In genomic region chr6:6890047-6890446, GRCm38 (mm10) we compare ENCODE assay signal across 26 mouse cellular contexts. TPM values are rescaled to one million over a fixed set of nuclear protein-coding genes. Genes with fewer than 3 reads are reported as not detected.
DNase-seq lines count a peak whose midpoint lies in the region; ATAC-seq and TF ChIP-seq lines count a peak whose summit lies in the region.
"Had no signal": no experiment of that assay in that cellular context is flagged by ENCODE, and none has a peak within 500 bp of the region (broad histone marks: within the 10 kb centered on the region; RNA-seq: fewer than 3 reads in every experiment).

No protein-coding gene starts in this region.

- H3K27ac ChIP-seq in hindbrain, postnatal 0 days, result no peak overlapping the region
- H3K27ac ChIP-seq in hindbrain, embryonic 12.5 days, result no peak overlapping the region
- H3K27ac ChIP-seq in midbrain, embryonic 14.5 days (replicated peaks; ENCODE audit: low read depth, low read length), result no peak overlapping the region
- no peak overlapping the region for H3K27ac ChIP-seq in midbrain, embryonic 11.5 days (ENCODE audit: low read depth, low read length)
- H3K27ac ChIP-seq in stomach, postnatal 0 days (replicated peaks), result no peak overlapping the region
- H3K27ac ChIP-seq: embryonic facial prominence, embryonic 12.5 days; heart, embryonic 13.5 days; limb, embryonic 12.5 days; liver, embryonic 12.5 days; lung, embryonic 15.5 days; midbrain, embryonic 13.5 days; neural tube, embryonic 15.5 days had no signal

- H3K9me3 ChIP-seq in hindbrain, postnatal 0 days (ENCODE audit: low read length), result no peaks in the 10 kb centered on the region
- H3K9me3 ChIP-seq in hindbrain, embryonic 12.5 days (replicated peaks), result no peaks in the 10 kb centered on the region
- no peaks in the 10 kb centered on the region for H3K9me3 ChIP-seq in midbrain, embryonic 14.5 days (ENCODE audit: control insufficient read depth, low read length)
- no peaks in the 10 kb centered on the region for H3K9me3 ChIP-seq in midbrain, embryonic 11.5 days (ENCODE audit: control insufficient read depth, low read length)
- H3K9me3 ChIP-seq in stomach, postnatal 0 days (ENCODE audit: control insufficient read depth, low read length), result no peaks in the 10 kb centered on the region
- H3K9me3 ChIP-seq: embryonic facial prominence, embryonic 12.5 days; heart, embryonic 13.5 days; limb, embryonic 12.5 days; liver, embryonic 12.5 days; lung, embryonic 15.5 days; midbrain, embryonic 13.5 days; neural tube, embryonic 15.5 days had no signal

- H3K4me2 ChIP-seq in hindbrain, postnatal 0 days (ENCODE audit: low read depth, low read length), result no peak overlapping the region
- H3K4me2 ChIP-seq in hindbrain, embryonic 12.5 days (replicated peaks), result no peak overlapping the region
- H3K4me2 ChIP-seq in midbrain, embryonic 14.5 days (ENCODE audit: low read length), result no peak overlapping the region
- no peak overlapping the region for H3K4me2 ChIP-seq in midbrain, embryonic 11.5 days
- H3K4me2 ChIP-seq in stomach, postnatal 0 days (replicated peaks; ENCODE audit: low read depth), result no peak overlapping the region
- H3K4me2 ChIP-seq: embryonic facial prominence, embryonic 12.5 days; heart, embryonic 13.5 days; limb, embryonic 12.5 days; liver, embryonic 12.5 days; lung, embryonic 15.5 days; midbrain, embryonic 13.5 days; neural tube, embryonic 15.5 days had no signal

- ATAC-seq in hindbrain, postnatal 0 days, result no peak
- ATAC-seq in hindbrain, embryonic 12.5 days (ENCODE audit: low FRiP score), result no peak
- no peak for ATAC-seq in midbrain, embryonic 14.5 days (ENCODE audit: low FRiP score, low TSS enrichment)
- no peak for ATAC-seq in midbrain, embryonic 11.5 days (ENCODE audit: low FRiP score)
- ATAC-seq in stomach, postnatal 0 days (ENCODE audit: low FRiP score, low TSS enrichment), result no peak
- ATAC-seq: forebrain, embryonic 16.5 days; liver, embryonic 12.5 days; midbrain, embryonic 13.5 days had no signal

- no peaks in the 10 kb centered on the region for H3K4me1 ChIP-seq in hindbrain, postnatal 0 days (ENCODE audit: insufficient read depth, low read length)
- no peaks in the 10 kb centered on the region for H3K4me1 ChIP-seq in hindbrain, embryonic 12.5 days
- no peaks in the 10 kb centered on the region for H3K4me1 ChIP-seq in midbrain, embryonic 14.5 days (ENCODE audit: control insufficient read depth, insufficient read depth, low read length)
- no peaks in the 10 kb centered on the region for H3K4me1 ChIP-seq in midbrain, embryonic 11.5 days (ENCODE audit: control insufficient read depth, insufficient read depth, low read length)
- H3K4me1 ChIP-seq in stomach, postnatal 0 days (replicated peaks; ENCODE audit: control insufficient read depth, insufficient read depth), result no peaks in the 10 kb centered on the region
- H3K4me1 ChIP-seq: embryonic facial prominence, embryonic 12.5 days; heart, embryonic 13.5 days; limb, embryonic 12.5 days; liver, embryonic 12.5 days; lung, embryonic 15.5 days; midbrain, embryonic 13.5 days; neural tube, embryonic 15.5 days had no signal

- H3K27me3 ChIP-seq in hindbrain, postnatal 0 days (ENCODE audit: insufficient read depth, low read length), result 0 out of 2 replicates have a peak, but pooled peaks cover 8% of the 10 kb centered on the region
- peaks cover 6% of the 10 kb centered on the region for H3K27me3 ChIP-seq in hindbrain, embryonic 12.5 days
- H3K27me3 ChIP-seq in midbrain, embryonic 14.5 days (ENCODE audit: control insufficient read depth, insufficient read depth, low read length), result no peaks in the 10 kb centered on the region; the same call in 1 of the 2 replicates
- H3K27me3 ChIP-seq in midbrain, embryonic 11.5 days (ENCODE audit: control insufficient read depth, insufficient read depth, low read length), result no peaks in the 10 kb centered on the region
- H3K27me3 ChIP-seq in stomach, postnatal 0 days (ENCODE audit: control insufficient read depth, insufficient read depth, low read length), result no peaks in the 10 kb centered on the region

- no peak for TF ChIP-seq EP300 in stomach, postnatal 0 days (optimal IDR thresholded peaks at IDR 0.05)

- H3K9ac ChIP-seq in hindbrain, postnatal 0 days (replicated peaks; ENCODE audit: low read length), result no peak overlapping the region
- no peak overlapping the region for H3K9ac ChIP-seq in hindbrain, embryonic 12.5 days
- H3K9ac ChIP-seq in midbrain, embryonic 14.5 days (replicated peaks; ENCODE audit: low read length), result no peak overlapping the region
- H3K9ac ChIP-seq in midbrain, embryonic 11.5 days (ENCODE audit: low read length), result no peak overlapping the region
- no peak overlapping the region for H3K9ac ChIP-seq in stomach, postnatal 0 days (ENCODE audit: low read length)
- H3K9ac ChIP-seq: embryonic facial prominence, embryonic 12.5 days; heart, embryonic 13.5 days; limb, embryonic 12.5 days; liver, embryonic 12.5 days; lung, embryonic 15.5 days; midbrain, embryonic 13.5 days; neural tube, embryonic 15.5 days had no signal

- no peaks in the 10 kb centered on the region for H3K36me3 ChIP-seq in hindbrain, postnatal 0 days (ENCODE audit: insufficient read depth, low read length)
- H3K36me3 ChIP-seq in hindbrain, embryonic 12.5 days, result no peaks in the 10 kb centered on the region
- no peaks in the 10 kb centered on the region for H3K36me3 ChIP-seq in midbrain, embryonic 14.5 days (ENCODE audit: control insufficient read depth, insufficient read depth, low read length)
- no peaks in the 10 kb centered on the region for H3K36me3 ChIP-seq in midbrain, embryonic 11.5 days (ENCODE audit: control insufficient read depth, insufficient read depth, low read length)
- H3K36me3 ChIP-seq in stomach, postnatal 0 days (ENCODE audit: control insufficient read depth, insufficient read depth, low read length), result no peaks in the 10 kb centered on the region
- H3K36me3 ChIP-seq: embryonic facial prominence, embryonic 12.5 days; heart, embryonic 13.5 days; limb, embryonic 12.5 days; liver, embryonic 12.5 days; lung, embryonic 15.5 days; midbrain, embryonic 13.5 days; neural tube, embryonic 15.5 days had no signal

- WGBS in hindbrain, postnatal 0 days, result 76% methylated on average over 6 of the region's 6 CpGs
- 72% methylated on average over 6 of the region's 6 CpGs for WGBS in hindbrain, embryonic 12.5 days
- 67% methylated on average over 6 of the region's 6 CpGs for WGBS in midbrain, embryonic 14.5 days
- WGBS in midbrain, embryonic 11.5 days, result 70% methylated on average over 6 of the region's 6 CpGs
- 68% methylated on average over 6 of the region's 6 CpGs for WGBS in stomach, postnatal 0 days

- DNase-seq in embryo, embryonic 11 days, result peak; percentile 5
- DNase-seq in embryo, embryonic 10 days (ENCODE audit: low spot score), result no peak
- no peak for DNase-seq in hindbrain, postnatal 0 days (ENCODE audit: low spot score)
- DNase-seq in midbrain, embryonic 14.5 days, result peak; percentile 3
- no peak for DNase-seq in midbrain, embryonic 11.5 days (ENCODE audit: low spot score, missing footprints)
- no peak for DNase-seq in stomach, postnatal 0 days (ENCODE audit: low spot score)
- DNase-seq in retina, postnatal 1 day, result no peak
- DNase-seq: adrenal gland, adult 2 months; B cell, adult 2 months; cerebellum, adult 9-11 months; kidney, adult 8-10 months; kidney, postnatal 36 days had no signal

- TF ChIP-seq CTCF in hindbrain, postnatal 0 days (IDR thresholded peaks at IDR 0.05; ENCODE audit: low read depth), result peak; percentile 46
- TF ChIP-seq CTCF in stomach, postnatal 0 days (IDR thresholded peaks at IDR 0.05; ENCODE audit: low read depth), result peak; percentile 37

- no peak overlapping the region for H3K4me3 ChIP-seq in hindbrain, postnatal 0 days (ENCODE audit: low read length)
- no peak overlapping the region for H3K4me3 ChIP-seq in hindbrain, embryonic 12.5 days
- H3K4me3 ChIP-seq in midbrain, embryonic 14.5 days (replicated peaks; ENCODE audit: low read depth, low read length), result no peak overlapping the region
- H3K4me3 ChIP-seq in midbrain, embryonic 11.5 days (ENCODE audit: low read depth, low read length), result no peak overlapping the region
- H3K4me3 ChIP-seq in stomach, postnatal 0 days (ENCODE audit: low read depth, low read length), result no peak overlapping the region
- H3K4me3 ChIP-seq: embryonic facial prominence, embryonic 12.5 days; heart, embryonic 13.5 days; limb, embryonic 12.5 days; liver, embryonic 12.5 days; lung, embryonic 15.5 days; midbrain, embryonic 13.5 days; neural tube, embryonic 15.5 days had no signal

RNA-seq across cellular contexts. Expression of gene Dlx5, which starts 8.2 kb away (rescaled TPM):
- total RNA-seq in hindbrain, postnatal 0 days (2014; rRNA removed), result not detected in 2 replicates
- 0.16 TPM in 1 of 2 replicates, not detected in the other for polyA plus RNA-seq in hindbrain, postnatal 0 days (2015; fragmentation: Nextera tagmentation; extraction: Ambion mirVana)
- polyA plus RNA-seq in hindbrain, embryonic 12.5 days (2016; fragmentation: Nextera tagmentation; extraction: Ambion mirVana), result 10.7 and 19.2 TPM in 2 replicates
- polyA plus RNA-seq in midbrain, embryonic 14.5 days (2014; fragmentation: Nextera tagmentation; extraction: Ambion mirVana), result 0.26 and 0.82 TPM in 2 replicates
- 5.2 and 7.7 TPM in 2 replicates for polyA plus RNA-seq in midbrain, embryonic 11.5 days (2014; fragmentation: Nextera tagmentation; extraction: Ambion mirVana)
- 6.2 and 7.1 TPM in 2 replicates for polyA plus RNA-seq in stomach, postnatal 0 days (2015; fragmentation: Nextera tagmentation; extraction: Ambion mirVana)
- total RNA-seq: hematopoietic stem cell, adult 5-6 weeks; megakaryocyte progenitor cell, adult 5-6 weeks had no signal
- polyA plus RNA-seq: liver, embryonic 12.5 days; urinary bladder, adult 2 months had no signal

RNA-seq across cellular contexts. Expression of gene Dlx6, which starts 26.9 kb away (rescaled TPM):
- total RNA-seq in hindbrain, postnatal 0 days (2014; rRNA removed), result not detected in 2 replicates
- not detected in 2 replicates for polyA plus RNA-seq in hindbrain, postnatal 0 days (2015; fragmentation: Nextera tagmentation; extraction: Ambion mirVana)
- polyA plus RNA-seq in hindbrain, embryonic 12.5 days (2016; fragmentation: Nextera tagmentation; extraction: Ambion mirVana), result 1.0 and 2.6 TPM in 2 replicates
- not detected in 2 replicates for polyA plus RNA-seq in midbrain, embryonic 14.5 days (2014; fragmentation: Nextera tagmentation; extraction: Ambion mirVana)
- 0.33 and 0.81 TPM in 2 replicates for polyA plus RNA-seq in midbrain, embryonic 11.5 days (2014; fragmentation: Nextera tagmentation; extraction: Ambion mirVana)
- polyA plus RNA-seq in stomach, postnatal 0 days (2015; fragmentation: Nextera tagmentation; extraction: Ambion mirVana), result 0.12 TPM in 1 of 2 replicates, not detected in the other
- total RNA-seq: adrenal gland, adult 2 months; hematopoietic stem cell, adult 5-6 weeks; megakaryocyte progenitor cell, adult 5-6 weeks had no signal
- polyA plus RNA-seq: adrenal gland, adult 2 months; gonadal fat pad, adult 2 months; heart, embryonic 13.5 days; liver, embryonic 12.5 days; lung, embryonic 15.5 days; neural tube, embryonic 15.5 days; thymus, postnatal 0 days; urinary bladder, adult 2 months had no signal

Comparison
In these comparisons a context has a peak if more than half of its experiments do, and no peak if none do; other contexts are left out.
1. DNase-seq: peak in embryo, embryonic 11 days (single experiment) and midbrain, embryonic 14.5 days (single experiment); none in embryo, embryonic 10 days (single experiment), hindbrain, postnatal 0 days (single experiment), midbrain, embryonic 11.5 days (single experiment), stomach, postnatal 0 days (single experiment) and retina, postnatal 1 day (single experiment).